Mouse (Mus musculus) hindbrain, postnatal 0 days (tissue): ENCODE measurements around the gene Gm29133. TPM values are rescaled to one million over a fixed set of nuclear protein-coding genes. Genes with fewer than 3 reads are reported as not detected.

Source experiments
- ATAC-seq: fragments of 200-750 bp; cut with Nextera tagmentation; 2 replicates; pipeline ENCODE4 v1.8.0; 2017; ENCODE audit warnings: mild to moderate bottlenecking, moderate TSS enrichment, moderate library complexity
- DNase-seq: peaks from one replicate; pipeline ENCODE4 v3.0.0-alpha.2; 2015; ENCODE audit warnings: low spot score
- H3K27ac ChIP-seq: fragments of 300-500 bp; sonication (generic); 2 replicates; pipeline ENCODE4 v1.5.1; 2014; ENCODE audit warnings: mild to moderate bottlenecking
- H3K27me3 ChIP-seq: fragments of 300-500 bp; sonication (generic); 2 replicates; pipeline ENCODE4 v1.6.1; 2014; ENCODE audit warnings: low read length, mixed read lengths; ENCODE audit not compliant: insufficient read depth
- H3K36me3 ChIP-seq: fragments of 300-500 bp; sonication (generic); 2 replicates; pipeline ENCODE4 v1.6.1; 2014; ENCODE audit warnings: low read length, mixed read lengths; ENCODE audit not compliant: insufficient read depth
- H3K4me1 ChIP-seq: fragments of 300-500 bp; sonication (generic); 2 replicates; pipeline ENCODE4 v1.6.1; 2014; ENCODE audit warnings: antibody characterized with exemption, low read length, mixed read lengths; ENCODE audit not compliant: insufficient read depth
- H3K4me2 ChIP-seq: fragments of 300-500 bp; sonication (generic); 2 replicates; pipeline ENCODE4 v1.6.1; 2014; ENCODE audit warnings: low read depth, mild to moderate bottlenecking, low read length, moderate library complexity, mixed read lengths
- H3K4me3 ChIP-seq: fragments of 300-500 bp; sonication (generic); 2 replicates; pipeline ENCODE4 v1.5.1; 2014; ENCODE audit warnings: low read length
- H3K9ac ChIP-seq: fragments of 300-500 bp; sonication (generic); replicated peaks from 2 replicates; pipeline ENCODE4 v1.6.1; 2014; ENCODE audit warnings: mild to moderate bottlenecking, low read length, moderate library complexity, mixed read lengths
- H3K9me3 ChIP-seq: fragments of 300-500 bp; sonication (generic); 2 replicates; pipeline ENCODE4 v1.6.1; 2016; ENCODE audit warnings: low read length, mixed read lengths
- CTCF ChIP-seq: IDR thresholded peaks from 2 replicates; pipeline ENCODE4 v1.5.1; 2016; ENCODE audit warnings: antibody characterized with exemption, control low read depth, low read depth
- WGBS: fragments of 180-500 bp; shearing (Covaris S2); extraction: QIAGEN DNeasy Blood & Tissue Kit; methylation state at CpG from one replicate; pipeline ENCODE4 v1.1.7; 2014; 5-methylcytosine and 5-hydroxymethylcytosine counted together
- polyA plus RNA-seq: library from polyadenylated mRNA; unstranded; fragments of >200 nt; fragmentation: Nextera tagmentation; extraction: Ambion mirVana; gene quantifications from 2 replicates; pipeline ENCODE4 v1.2.1, GENCODE M21; 2015
- total RNA-seq: library from RNA; depleted of rRNA; stranded (reverse); fragments of >200 nt; gene quantifications from 2 replicates; pipeline ENCODE4 v1.2.3, GENCODE M21; 2014

The Gm29133 gene
- total and polyA plus RNA-seq, 2 experiments from 2014 or later: not detected

- no peak overlapping the region for H3K9ac ChIP-seq
- DNase-seq: no peak
- no peaks in the 10 kb centered on the region for H3K4me1 ChIP-seq
- no peaks in the 10 kb centered on the region for H3K27me3 ChIP-seq
- TF ChIP-seq CTCF: no peak
- H3K4me3 ChIP-seq: no peak overlapping the region
- H3K4me2 ChIP-seq: no peak overlapping the region
- no peak for ATAC-seq
- no peak overlapping the region for H3K27ac ChIP-seq
- no peaks in the 10 kb centered on the region for H3K9me3 ChIP-seq
- H3K36me3 ChIP-seq: no peaks in the 10 kb centered on the region
- 80% methylated on average over 4 of the region's 4 CpGs for WGBS
Measured at GRCm38 (mm10) chr3:75743664-75744437, 4.1 kb upstream of the Gm29133 start.

DNA sequence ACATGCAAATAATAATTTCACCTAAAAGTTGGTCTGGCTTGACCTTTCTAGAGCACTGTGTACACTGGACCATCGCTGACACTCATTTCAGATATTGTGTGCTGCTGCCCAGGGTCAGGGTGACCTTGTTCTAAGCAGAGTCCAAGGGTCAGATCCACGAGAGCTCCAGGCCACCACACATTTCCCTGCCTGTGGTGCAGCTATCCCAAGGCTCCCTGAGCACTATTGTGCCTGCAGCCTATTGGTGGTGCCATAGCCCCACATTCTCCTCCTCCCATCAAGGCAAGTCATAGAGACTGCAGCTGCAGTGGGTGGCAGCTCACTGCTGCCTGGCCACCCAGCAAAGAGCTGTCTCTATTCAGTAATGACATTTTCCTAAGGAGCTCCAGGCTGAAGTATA, 2.7 kb upstream of the Gm29133 start:
- no peak overlapping the region for H3K9ac ChIP-seq
- no peak overlapping the region for H3K4me2 ChIP-seq

GRCm38 (mm10) chr3:75763351-75763750, 15.4 kb downstream of the Gm29133 start:
- H3K27me3 ChIP-seq: no peaks in the 10 kb centered on the region
- no peaks in the 10 kb centered on the region for H3K4me1 ChIP-seq
- H3K4me3 ChIP-seq: no peak overlapping the region
- H3K4me2 ChIP-seq: no peak overlapping the region
- no peak for TF ChIP-seq CTCF
- H3K27ac ChIP-seq: no peak overlapping the region
- DNase-seq (no peak), ATAC-seq (no peak)
- 56% methylated on average over 2 of the region's 2 CpGs for WGBS
- no peak overlapping the region for H3K9ac ChIP-seq
- H3K36me3 ChIP-seq: no peaks in the 10 kb centered on the region
- no peaks in the 10 kb centered on the region for H3K9me3 ChIP-seq

More for the DNA sequence above, 2.7 kb upstream of the Gm29133 start:
- DNase-seq (no peak), ATAC-seq (no peak)
- Histone ChIP-seq H3K4me1 (no peaks in the 10 kb centered on the region), H3K36me3 (no peaks in the 10 kb centered on the region), H3K4me3 (no peak overlapping the region), H3K9me3 (no peaks in the 10 kb centered on the region), H3K27ac (no peak overlapping the region), H3K27me3 (no peaks in the 10 kb centered on the region)
- TF ChIP-seq CTCF: no peak
- 68% methylated on average over 2 of the region's 2 CpGs for WGBS

GRCm38 (mm10) chr3:75774253-75774652, 26.3 kb downstream of the Gm29133 start:
- no peak overlapping the region for H3K9ac ChIP-seq
- TF ChIP-seq CTCF: no peak
- H3K27ac ChIP-seq: no peak overlapping the region
- H3K27me3 ChIP-seq: no peaks in the 10 kb centered on the region
- no peak overlapping the region for H3K4me2 ChIP-seq
- DNase-seq (no peak), ATAC-seq (no peak)
- no peaks in the 10 kb centered on the region for H3K4me1 ChIP-seq
- H3K9me3 ChIP-seq: no peaks in the 10 kb centered on the region
- H3K4me3 ChIP-seq: no peak overlapping the region
- no peaks in the 10 kb centered on the region for H3K36me3 ChIP-seq
- WGBS: 86% methylated on average over 2 of the region's 2 CpGs

DNA sequence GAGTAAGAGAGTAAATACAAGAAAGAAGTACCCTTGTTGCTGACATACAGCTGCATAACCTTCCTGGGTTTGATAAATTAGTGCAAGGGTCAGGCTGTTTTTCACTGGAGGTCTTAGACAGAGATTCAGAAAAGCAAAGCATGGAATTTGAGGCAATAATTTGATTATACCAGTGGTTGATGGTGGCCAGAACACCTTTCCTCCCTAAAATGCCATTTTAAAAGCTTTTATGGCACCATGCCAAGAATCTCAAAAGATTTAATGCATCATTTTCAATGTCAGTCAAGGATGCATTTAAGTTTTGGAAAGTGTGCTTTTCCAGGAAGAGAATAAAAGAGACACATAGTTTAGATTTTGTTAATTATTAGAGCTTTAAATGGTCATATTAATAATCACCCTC, 60.0 kb downstream of the Gm29133 start:
- ATAC-seq (no peak), DNase-seq (peak; percentile 6)
- Histone ChIP-seq H3K9me3 (no peaks in the 10 kb centered on the region), H3K4me1 (no peaks in the 10 kb centered on the region), H3K4me2 (no peak overlapping the region), H3K27me3 (no peaks in the 10 kb centered on the region), H3K4me3 (no peak overlapping the region), H3K36me3 (no peaks in the 10 kb centered on the region), H3K27ac (no peak overlapping the region), H3K9ac (no peak overlapping the region)
- no peak for TF ChIP-seq CTCF

DNA sequence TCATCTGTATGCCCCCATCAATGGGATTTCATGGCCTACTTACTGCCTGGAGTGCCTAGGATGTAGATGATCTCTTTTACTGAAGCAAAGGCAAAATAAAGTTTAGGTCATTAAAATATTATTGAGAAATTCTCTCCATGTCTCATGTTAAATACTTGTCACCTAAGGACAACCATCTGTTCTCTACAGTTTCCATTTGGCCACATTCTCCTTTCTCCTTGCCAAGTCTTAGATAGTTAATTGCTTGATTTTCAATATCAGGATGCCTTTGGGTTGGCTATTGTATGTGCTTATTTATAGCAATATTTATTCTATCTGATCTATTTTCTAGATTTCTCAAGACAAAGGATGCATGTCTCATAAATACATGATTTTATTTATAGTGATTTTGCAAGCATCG, 75.9 kb downstream of the Gm29133 start:
- no peak for TF ChIP-seq CTCF
- Histone ChIP-seq H3K9me3 (no peaks in the 10 kb centered on the region), H3K4me3 (no peak overlapping the region), H3K27me3 (no peaks in the 10 kb centered on the region), H3K4me2 (no peak overlapping the region), H3K9ac (no peak overlapping the region), H3K36me3 (no peaks in the 10 kb centered on the region), H3K27ac (no peak overlapping the region), H3K4me1 (no peaks in the 10 kb centered on the region)
- ATAC-seq (no peak), DNase-seq (no peak)
- 93% methylated on average over 1 of the region's 1 CpGs for WGBS

DNA sequence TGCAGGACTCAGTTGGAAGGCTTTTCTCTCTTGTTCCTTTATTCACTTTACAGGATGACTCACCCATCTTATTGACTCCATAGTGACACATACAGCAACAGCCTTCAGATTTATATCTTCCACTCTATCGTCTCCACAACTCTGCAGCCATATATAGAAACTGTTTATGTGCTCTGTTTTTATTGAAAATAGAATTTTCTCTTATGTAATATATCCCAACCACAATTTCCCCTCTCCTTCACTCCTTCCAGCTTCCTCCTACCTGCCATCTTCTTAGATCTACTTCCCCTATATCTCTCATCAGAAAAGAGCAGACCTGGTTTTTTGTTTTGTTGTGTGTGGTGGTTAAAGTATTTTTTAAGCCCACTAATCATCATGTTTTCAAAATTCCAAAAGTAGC, 76.5 kb downstream of the Gm29133 start:
- Histone ChIP-seq H3K4me1 (no peaks in the 10 kb centered on the region), H3K4me2 (no peak overlapping the region), H3K9me3 (no peaks in the 10 kb centered on the region), H3K27ac (no peak overlapping the region), H3K36me3 (no peaks in the 10 kb centered on the region), H3K4me3 (no peak overlapping the region), H3K9ac (no peak overlapping the region), H3K27me3 (no peaks in the 10 kb centered on the region)
- TF ChIP-seq CTCF: no peak
- no peak for ATAC-seq
- DNase-seq: no peak
- WGBS: 97% methylated on average over 1 of the region's 1 CpGs
